Mouse (Mus musculus): ENCODE measurements around the gene Lrriq1.

The Lrriq1 gene

DNA sequence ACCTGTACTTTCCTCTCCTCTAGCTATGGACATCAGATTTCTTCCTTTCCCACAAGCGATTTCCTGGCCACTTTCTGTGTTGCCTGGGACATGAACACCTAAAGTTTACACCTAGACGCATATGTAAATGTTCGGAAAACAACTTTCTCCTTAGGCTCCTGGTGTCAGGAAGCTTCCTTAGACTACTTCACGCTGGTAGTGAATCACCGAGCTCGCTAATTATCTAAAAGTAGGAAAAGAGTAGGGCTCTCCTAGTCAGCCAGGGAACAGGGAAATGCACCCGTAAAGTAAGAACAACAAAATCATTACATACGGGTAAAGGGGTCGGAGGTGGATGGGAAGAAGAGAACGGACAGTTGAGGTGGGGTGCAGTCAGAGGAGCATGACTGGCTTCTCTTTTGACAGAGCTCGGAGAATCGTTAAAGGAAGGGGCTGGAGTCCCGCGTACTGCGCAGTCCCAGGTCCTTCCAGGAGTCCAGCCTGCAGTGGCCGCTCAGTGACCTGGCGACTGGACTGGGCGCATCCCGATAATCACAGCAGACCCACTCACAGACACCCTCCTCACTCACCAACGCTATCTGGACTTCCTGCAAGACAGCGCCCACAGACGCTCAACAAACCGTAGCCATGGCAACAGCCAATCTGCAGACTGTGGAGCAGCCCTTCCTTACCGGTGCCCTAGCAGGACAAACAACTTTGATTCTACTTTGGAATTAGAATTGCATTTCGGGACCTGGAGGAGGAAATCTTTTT, at the start of gene Lrriq1:
Gene Lrriq1 (minus strand): TSS at position 616 of the 753 bp plus-strand sequence.
- DNase-seq = peak; percentile 50

DNA sequence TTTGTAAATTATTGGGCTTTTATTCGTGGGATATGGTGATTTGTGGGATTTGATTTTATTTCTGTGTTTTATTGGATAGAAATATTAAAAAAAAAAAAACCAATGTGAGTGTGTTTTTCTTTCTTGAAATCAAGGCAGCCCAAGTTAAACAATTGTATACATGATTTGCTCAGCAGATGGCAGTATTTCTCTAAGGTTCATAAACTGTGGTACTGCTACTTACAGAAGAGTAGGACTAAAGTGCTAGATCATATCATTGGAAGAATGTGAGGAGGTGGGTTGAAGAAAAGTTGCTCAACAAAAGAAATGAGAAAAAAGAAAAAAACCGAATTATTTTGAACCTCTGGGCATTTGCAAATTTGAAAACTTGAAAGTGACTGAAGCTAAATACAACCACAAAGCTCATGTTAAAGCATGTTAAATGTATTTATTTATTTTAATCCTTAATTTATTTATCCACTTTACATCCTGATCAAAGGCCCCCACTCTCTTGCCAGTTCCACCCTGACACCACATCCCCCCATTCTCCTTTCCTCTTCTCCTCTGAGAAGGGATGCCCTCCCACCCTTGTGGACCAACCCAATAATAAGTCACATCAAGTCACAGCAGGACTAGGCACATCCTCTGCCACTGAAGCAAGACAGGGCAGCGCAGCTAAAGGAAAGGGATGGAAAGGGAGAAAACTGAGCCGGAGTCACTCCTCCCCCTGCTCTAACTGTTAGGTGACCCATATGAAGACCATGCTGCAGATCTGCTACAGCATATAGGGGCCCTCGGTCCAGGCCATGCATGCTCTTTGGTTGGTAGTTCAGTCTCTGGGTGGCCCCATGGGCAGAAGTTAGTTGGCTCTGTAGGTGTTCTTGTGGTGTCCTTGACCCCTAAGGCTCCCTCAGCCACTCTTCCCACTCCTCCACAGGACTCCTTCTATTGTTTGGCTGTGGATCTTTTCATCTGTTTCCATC, 18.0 kb upstream of the Lrriq1 start:
- DNase-seq = peak; percentile 2

DNA sequence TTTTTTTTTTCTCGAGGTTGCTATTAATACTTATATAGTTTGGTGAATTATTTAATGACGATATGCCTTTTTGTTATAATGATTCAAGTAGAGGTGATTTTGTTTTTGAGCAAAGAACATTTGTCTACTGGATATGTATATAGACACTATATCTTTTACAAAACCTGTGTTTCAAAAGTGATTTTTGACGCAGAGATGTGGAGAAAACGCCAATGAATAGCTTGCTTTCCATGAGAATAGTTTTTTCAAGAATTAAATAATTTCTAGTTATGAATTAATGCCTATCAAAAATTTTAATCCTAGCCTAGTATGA, 294 bp upstream of the Lrriq1 start:
- DNase-seq = no peak

DNA sequence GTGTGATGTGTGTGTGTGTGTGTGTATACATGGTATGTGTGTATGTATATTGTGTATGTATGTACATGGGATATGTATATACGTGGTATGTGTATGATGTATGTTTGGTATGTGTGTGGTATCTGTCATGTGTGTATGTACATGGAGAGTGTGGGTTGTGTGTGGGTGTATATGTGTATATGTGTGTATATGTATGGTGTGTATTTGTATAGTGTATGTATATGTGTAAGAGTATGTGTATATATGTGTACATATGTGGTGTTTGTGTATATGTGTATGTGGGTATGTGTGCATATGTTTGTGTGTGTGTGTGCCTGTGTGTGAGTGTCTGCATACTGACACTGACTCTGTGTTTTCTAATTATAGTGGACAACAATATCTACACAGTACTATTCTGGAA, 9.5 kb downstream of the Lrriq1 start:
- DNase-seq = no peak

DNA sequence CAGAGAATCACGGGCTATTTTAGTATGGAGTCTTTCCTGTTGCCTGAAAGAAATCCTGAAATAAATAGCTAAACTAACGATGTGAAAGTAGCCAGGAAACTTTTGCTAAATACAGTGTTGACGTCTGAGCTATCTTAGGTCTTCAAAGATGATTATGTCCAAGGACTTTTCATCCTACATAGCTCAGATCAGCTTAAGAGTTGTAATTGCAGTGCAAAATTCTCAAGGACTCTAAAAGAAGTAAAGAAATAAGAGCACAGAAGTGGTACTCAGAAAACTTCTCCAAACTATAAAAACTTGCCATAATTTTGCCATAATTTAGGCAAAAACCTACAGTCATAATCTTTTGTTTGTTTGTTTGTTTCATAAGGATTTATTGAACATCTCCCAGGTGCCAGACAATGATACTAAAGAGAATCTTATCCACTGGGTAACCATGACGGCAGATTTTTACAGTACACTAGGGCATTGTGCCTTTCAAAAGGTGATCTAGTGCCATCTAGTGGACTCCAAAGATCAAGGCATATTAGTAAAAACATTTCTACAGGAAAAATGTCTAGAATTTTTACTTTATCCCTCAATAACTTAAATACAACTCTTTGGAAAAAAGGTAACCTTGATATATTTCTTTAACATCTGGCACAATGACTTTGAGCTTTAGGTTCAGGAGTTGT, 41.3 kb downstream of the Lrriq1 start:
- peak; percentile 2 for DNase-seq

DNA sequence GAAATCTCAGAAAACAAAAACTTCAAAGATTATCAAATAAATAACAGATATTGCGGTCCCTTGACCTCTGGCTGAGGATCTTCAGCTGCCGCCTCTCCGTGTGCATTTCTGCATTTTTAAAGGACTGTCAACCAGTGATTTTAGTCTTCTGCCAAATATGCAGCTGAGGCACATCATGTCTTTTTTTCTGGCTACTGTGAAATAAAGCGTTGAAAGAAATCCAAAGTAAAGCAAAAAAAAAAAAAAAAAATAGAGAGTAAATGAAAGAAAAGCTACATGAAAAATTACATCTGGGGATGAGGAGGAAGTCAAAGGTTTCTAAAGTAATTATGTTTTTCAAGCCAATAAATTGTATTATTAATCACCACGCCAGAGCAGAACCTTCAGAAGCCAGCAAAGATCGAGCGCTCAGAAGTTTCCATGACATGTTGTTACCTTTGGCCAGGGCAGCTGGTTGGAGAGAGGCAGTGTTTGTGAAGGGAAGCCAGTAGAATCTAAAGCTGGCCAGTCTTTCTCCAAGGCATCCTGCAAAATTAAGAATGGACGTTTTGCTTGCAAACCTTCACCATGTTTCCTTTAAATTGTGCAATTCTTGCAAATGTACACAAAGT, 90.2 kb downstream of the Lrriq1 start:
- no peak for DNase-seq

DNA sequence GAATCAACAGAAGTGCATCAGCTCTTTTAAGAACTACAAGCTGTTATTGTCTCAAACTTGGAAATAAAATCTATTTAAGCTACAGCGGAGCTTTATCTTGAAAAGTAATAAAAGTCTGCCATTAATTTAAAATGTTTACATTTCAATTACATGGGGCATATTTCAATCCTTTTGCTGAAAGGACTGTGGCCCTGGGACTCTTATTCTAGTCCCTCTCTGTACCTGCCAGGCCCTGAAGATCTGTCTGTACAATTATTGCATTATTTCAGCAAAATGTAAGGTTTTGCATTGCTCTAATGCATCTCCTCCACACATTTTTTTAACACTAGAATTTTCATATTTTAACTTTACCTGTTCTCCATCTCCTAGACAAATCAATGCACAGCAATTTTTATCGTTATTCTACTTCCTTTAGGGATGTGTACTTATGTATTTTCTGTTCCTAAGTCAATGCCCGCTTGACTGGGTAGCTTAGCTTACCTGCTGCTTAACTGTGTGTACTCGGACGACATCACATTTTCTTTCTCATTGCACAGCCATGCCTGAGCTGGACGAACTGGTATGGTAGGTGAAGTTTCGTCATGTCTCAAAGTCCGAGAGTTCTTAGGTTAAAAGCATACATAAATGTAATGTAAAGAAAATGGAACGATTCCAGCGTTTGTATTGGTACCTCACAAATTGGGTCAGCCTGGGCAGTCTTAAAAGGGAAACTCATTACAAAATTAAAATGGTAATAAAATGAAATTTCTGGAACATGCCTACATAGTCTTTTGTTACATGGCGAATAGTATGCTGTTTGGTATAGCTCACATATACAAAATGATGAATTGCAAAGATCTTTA, 91.0 kb downstream of the Lrriq1 start:
- DNase-seq = no peak

DNA sequence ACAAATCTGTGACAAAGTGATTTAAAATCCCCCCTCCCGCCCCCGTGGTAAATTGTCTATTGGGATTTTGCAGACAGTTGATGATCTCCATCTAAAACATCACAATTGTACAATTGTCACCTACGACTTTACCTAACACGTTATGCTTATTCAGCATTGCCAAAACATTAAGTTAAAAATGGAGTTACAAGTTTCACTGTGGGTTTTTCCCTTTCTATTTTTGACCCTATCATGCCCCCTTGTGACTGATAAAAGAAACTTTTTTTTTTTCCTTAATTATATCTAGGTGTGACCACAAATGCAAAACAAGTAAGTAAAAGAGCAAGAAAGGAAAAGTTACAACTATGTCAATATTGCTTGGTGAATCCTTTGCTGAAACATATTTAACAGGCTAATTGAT, 93.6 kb downstream of the Lrriq1 start:
- no peak for DNase-seq

DNA sequence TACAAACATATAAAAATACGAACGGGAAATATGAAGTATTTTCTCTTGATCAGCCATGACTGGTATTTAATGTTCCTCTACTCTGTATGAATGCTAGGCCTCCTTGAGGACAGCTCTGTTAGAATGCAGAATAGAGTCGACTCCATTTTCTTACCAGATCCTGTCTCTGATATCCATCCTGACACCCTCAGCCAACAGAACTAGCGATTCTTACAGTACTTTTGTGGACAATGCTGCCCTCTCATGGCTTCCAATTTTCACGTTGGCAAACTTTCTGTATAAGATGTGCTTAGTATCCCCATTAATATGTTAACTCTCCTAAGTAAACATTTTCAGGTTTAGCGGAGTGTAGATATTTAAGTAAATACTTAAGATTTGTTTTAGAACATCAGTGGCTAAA, 94.6 kb downstream of the Lrriq1 start:
- DNase-seq = peak; percentile 3

DNA sequence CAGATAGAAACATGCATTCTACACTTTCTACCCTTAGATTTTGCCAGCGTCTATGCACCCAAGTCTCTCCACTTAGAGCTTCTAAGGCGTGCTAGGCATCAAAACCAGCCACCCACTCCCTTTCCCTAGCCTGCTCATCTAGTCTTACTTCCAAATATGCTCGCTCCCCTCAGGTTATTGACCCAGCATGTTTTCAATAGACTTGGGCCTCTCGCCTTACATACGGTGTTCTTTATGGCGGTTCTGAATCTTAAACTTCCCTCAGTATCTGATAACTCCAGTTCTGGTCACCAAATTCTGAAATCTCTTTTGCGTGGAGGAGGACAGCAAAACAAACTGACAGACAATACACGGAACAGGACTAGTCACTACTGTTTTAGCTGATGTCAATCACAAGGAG, 95.5 kb downstream of the Lrriq1 start:
- no peak for DNase-seq

DNA sequence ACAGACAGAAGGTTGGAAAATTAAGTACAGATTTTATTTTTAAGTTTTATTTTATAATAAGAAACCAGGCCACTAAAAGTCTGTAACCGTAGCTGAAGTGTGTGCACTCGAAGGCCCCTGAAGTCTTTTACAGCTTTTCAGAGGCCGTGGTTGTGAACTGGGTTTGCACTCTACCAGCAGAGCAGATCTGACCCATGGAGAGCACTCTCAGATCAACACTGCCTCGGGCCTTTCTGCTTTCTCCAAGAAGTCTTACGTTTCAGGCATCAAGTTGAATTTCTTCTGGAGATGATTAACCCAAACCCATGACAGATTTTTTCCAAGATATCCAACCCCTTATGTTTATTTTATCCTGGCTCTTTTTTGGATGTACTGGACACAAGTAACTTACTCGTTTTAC, 121.5 kb downstream of the Lrriq1 start:
- DNase-seq = no peak

DNA sequence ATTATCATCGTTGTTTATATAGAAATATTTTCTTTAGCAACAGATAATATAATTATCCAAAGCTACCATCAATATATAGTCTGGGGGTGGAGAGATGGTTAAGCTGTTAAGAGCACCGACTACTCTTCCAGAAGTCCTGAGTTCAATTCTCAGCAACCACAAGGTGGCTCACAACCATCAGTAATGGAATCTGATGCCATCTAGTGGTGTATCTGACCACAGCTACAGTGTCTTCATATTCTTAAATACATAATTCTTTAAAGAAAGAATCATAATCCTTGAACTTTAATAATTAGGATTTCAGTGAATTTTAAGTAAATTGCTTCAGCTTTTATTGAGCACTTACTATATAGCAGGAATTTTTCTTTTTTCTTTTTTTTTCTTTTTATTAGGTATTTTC, 128.0 kb downstream of the Lrriq1 start:
- no peak for DNase-seq

DNA sequence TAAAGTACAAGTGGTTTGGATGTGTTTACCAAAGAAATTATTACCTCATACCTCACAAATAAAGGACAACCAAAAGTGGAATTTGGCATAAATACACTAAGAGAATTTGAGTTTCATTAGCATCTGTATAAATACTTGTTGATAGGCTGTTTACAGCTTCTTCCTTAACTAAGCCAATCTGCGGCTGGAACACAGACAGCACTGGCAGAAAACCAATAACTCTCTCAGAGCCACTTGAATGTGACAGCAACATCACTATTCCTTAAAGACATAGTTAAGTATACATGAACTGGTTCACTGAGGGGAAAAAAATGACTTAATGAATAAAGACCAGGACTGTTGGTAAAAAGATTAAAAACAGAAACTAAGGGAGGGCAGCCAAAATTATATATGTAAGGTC, 150.0 kb downstream of the Lrriq1 start:
- no peak for DNase-seq

DNA sequence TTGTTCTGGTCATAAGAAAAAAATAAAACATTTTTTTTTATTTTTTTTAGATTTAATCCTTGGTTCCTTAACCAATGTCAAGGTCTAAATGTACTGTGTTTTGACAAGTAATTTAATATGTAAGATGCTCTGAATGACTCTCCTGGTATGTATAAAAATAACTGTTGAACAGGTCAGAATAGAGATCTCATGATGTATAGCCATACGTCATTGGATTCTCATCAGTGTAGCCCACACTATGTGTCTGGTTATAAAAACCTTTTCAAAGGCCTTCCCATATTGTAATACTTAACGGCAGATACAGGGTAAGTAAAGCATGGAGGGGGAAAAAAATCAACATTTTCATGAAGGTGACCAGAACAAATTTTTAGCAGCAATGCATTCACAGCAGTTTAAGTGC, 186.5 kb downstream of the Lrriq1 start:
- no peak for DNase-seq

DNA sequence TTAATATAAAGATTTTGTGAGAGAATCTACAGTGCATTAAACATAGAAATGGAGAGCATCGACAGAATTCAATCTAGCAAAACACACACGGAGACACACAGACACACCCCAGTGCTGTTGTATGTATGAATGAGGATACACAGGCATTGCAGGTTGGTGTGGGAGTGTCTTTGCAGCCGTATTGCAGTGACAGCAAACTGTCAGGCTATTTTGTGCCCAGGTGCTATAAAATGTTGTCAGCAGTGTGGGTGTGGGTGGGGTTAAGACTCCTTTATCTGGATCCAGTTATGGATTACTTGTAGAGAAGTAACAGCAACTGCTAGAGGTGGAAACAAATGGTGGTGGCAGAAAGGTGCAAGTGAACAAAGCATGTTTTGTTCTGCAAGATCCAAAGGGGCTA, 189.5 kb downstream of the Lrriq1 start:
- DNase-seq = no peak

DNA sequence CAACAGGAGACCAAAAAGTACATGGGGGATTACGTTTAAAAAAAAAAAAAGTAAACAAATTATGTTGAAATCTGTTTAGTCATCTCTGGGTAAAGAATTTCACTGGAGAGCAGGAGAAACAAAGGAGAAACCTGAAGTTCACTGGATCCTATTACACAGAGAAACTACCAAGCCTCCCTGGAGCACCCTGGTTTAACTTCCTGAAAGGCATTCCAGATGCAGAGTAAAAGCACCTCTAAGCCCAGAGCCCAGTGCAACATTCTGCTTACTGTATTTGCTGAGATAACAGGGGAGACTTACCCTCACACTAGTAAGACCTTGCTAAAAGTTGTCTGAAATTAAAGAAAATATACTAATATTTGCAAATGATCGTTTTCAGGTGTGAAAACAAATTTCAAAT, 191.1 kb downstream of the Lrriq1 start:
- DNase-seq = no peak

DNA sequence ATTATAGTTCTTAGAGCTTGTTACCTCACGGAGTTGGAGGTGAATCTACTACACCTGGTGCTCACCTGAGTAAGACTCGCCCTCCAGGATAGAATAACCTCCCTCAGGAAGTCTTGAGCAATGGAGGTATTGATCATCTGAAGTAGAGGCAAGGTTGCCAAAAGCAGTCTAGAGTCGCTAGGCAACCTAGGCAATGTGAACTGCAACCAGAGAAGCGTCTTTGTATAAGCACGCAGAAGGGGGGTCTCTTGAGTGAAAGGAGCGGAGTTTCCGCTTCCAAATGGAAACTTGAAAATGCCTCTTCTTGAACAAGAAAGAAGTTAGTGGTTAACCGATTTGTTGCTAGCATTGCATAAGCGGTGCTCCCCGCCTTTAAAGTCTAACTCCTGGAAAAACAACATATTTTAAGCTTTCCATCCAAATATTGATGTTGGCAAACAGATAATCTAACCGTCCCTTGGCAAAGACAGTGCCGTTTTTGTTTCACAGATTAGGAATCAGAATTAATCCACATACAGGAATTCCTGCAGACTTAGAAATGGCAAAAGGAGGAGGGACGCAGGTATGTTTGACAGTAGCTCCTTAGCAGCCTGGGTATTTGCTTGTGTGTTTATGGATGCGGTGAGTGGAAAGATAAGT, 201.0 kb downstream of the Lrriq1 start:
- DNase-seq = no peak

DNA sequence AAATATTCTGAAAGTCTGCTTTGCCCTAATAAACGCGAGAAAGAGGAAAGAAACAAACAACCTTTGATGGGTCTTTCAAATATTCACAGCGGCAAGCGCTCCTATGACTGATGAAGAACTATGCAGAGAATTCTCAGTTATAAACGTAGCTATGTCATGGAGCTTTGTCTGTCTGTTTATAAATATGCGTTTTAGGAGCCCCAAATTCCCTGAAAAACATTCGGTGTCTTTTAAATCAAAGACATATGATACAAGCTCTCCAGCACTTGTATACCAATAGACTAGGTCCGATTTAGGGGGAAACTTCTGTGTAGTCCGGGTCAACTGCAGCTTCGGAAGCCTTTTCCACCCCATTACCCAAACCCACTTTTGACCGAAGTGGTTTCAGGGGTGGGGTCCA, 205.2 kb downstream of the Lrriq1 start:
- DNase-seq = no peak

DNA sequence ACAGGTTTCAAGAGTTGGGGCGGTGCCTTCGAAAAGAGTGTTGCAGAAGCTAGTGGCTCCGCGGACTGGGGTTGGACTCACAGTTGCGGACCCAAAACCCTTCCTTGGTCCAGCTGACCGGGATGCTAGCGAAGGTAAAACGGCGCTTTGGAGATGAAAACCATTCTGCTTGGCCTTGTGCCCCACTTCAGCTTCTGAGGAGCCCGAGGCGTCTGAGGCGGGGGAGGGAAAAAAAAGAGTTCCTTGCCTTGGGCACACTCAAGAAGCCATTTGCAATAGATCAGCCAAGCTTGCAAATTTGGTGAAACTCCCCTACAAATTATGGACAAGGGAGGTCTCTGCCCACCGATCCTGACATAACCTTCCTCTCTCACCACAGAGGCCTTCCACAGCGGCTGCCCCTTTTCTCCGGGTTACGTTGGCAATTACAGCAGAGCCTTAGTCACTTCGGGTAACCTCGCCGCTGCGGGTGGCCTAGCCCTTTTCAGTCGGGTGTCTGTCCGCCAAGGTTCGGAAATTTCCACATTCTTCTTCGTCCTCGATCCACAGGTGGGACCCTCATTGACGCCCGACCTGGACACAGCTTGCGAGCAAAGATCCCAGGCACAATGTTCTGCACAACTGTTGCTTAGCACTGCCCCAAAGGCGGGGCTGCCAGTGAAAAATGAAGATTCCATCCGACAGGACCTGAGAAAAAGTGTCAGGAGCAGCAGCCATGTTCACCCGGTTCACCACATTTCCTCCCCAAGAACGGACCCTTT, 206.2 kb downstream of the Lrriq1 start, which contains the start of gene Alx1:
Gene Alx1 (minus strand): TSS at position 486 of the 761 bp plus-strand sequence.
- DNase-seq = no peak

DNA sequence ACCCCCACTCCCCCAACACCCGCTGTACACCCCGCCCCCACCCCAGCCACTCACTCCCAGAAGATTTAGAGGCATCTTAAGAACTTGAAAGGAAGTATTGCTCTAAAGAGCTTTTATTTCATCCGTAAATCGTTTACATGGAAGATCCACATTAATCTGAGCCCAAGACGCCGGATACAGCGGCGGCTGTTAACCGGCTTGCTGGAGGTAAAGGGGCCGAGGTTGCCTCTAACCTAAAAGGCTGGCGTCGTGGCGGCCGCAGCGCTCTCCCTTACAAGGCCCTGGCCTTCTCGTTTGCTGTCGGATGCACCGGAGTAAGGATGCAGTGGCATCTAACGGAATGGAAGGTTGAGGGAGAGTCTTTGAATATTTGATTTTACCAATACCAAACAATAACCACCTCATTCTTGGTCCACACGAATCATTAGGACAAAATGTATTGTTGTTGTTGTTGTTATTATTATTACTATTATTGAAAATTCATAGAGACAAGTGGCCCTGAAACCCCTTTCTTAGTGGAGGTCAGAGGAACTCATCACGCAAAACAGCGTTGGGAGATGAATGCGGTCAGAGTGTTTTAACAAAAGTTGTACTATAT, 206.9 kb downstream of the Lrriq1 start:
- DNase-seq = no peak

Data from lung, postnatal 10 days (tissue).